7 mouse cellular contexts compared by ENCODE assay signal in the genomic region with DNA sequence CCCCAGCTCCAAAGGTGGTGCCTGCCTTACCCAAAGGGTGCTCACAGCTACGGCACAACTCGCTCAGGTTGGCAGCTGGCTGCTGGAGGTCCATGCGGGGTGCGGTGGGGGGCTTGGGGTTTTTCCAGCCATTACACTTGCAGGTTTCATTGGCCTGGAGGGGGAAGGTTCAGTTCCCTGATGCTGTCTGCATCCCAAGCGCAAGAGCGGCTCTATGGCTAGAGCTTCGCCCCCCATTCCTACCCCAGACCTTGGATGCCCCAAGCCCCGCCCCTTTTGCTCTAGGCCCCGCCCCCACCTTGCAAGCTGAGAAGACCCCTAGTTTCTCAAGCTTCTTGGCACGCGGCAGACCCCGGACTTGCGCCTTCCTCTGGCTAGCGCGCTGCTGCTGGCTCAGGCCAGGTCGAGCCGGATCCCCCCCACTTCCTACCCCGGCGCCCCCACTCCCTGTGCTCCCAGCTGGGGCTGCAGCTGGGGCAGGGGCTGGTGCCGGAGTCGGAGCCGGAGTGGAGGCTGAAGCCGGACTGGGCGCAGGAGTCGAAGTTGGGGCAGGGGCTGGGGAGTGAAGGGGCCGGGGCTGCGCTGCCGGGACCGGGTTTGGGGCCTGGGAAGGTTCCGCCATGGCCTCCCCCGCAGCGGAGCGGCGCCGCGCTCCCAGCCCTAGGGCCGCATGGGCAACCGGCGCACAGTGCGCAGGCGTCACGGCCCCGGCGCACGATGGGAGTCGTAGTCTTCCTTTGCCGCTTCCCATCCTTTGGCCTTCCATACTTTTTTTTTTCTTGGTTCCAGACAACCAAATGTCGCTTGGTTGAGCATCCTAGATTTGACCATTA. TPM values are rescaled to one million over a fixed set of nuclear protein-coding genes. Genes with fewer than 3 reads are reported as not detected.
DNase-seq lines count a peak whose midpoint lies in the region; ATAC-seq lines count a peak whose summit lies in the region.

Gene Kat2a (minus strand): TSS at position 683 of the 833 bp plus-strand sequence.

- no peaks in the 10 kb centered on the region for H3K9me3 ChIP-seq in intestine, embryonic 16.5 days (ENCODE audit: control insufficient read depth, low read length)
- H3K9me3 ChIP-seq in limb, embryonic 10.5 days (replicated peaks): no peaks in the 10 kb centered on the region
- no peaks in the 10 kb centered on the region for H3K9me3 ChIP-seq in midbrain, embryonic 12.5 days

- peak within 1 kb of the TSS; percentile 78 for H3K4me2 ChIP-seq in intestine, embryonic 16.5 days (ENCODE audit: low read depth, low read length)
- H3K4me2 ChIP-seq in midbrain, embryonic 12.5 days (replicated peaks): peak within 1 kb of the TSS; percentile 75

- H3K4me1 ChIP-seq in intestine, embryonic 16.5 days (ENCODE audit: control insufficient read depth, insufficient read depth, low read length): peaks cover 31% of the 10 kb centered on the region
- H3K4me1 ChIP-seq in limb, embryonic 10.5 days: peaks cover 51% of the 10 kb centered on the region
- H3K4me1 ChIP-seq in midbrain, embryonic 12.5 days: peaks cover 36% of the 10 kb centered on the region

- peak within 1 kb of the TSS; percentile 100 for H3K4me3 ChIP-seq in intestine, embryonic 16.5 days (ENCODE audit: low read length)
- peak within 1 kb of the TSS; percentile 97 for H3K4me3 ChIP-seq in limb, embryonic 10.5 days
- H3K4me3 ChIP-seq in midbrain, embryonic 12.5 days: peak within 1 kb of the TSS; percentile 97

- no peaks in the 10 kb centered on the region for H3K27me3 ChIP-seq in intestine, embryonic 16.5 days (replicated peaks; ENCODE audit: control insufficient read depth, insufficient read depth, low read length)
- H3K27me3 ChIP-seq in limb, embryonic 10.5 days (ENCODE audit: low read depth, poor library complexity, severe bottlenecking): no peaks in the 10 kb centered on the region
- H3K27me3 ChIP-seq in midbrain, embryonic 12.5 days: 0 out of 2 replicates have a peak, but pooled peaks cover 3% of the 10 kb centered on the region

- peak within 1 kb of the TSS; percentile 74 for H3K27ac ChIP-seq in intestine, embryonic 16.5 days (ENCODE audit: low read length)
- H3K27ac ChIP-seq in limb, embryonic 10.5 days: peak within 1 kb of the TSS; percentile 99
- peak within 1 kb of the TSS; percentile 81 for H3K27ac ChIP-seq in midbrain, embryonic 12.5 days (replicated peaks)

- peak; percentile 92 for DNase-seq in adrenal gland, postnatal 10 days
- peak; percentile 95 for DNase-seq in embryo, embryonic 11 days
- peak; percentile 70 to 84 for DNase-seq in gastrocnemius, postnatal 4 days (ENCODE audit: low spot score in 2 of 2)
- DNase-seq in limb, embryonic 10.5 days (ENCODE audit: low spot score): peak; percentile 87
- peak; percentile 49 to 61 for DNase-seq in spleen, postnatal 14 days (ENCODE audit: low spot score in 2 of 2)

- peak within 1 kb of the TSS; percentile 99 for H3K9ac ChIP-seq in intestine, embryonic 16.5 days (ENCODE audit: low read depth, low read length)
- H3K9ac ChIP-seq in midbrain, embryonic 12.5 days (replicated peaks): peak within 1 kb of the TSS; percentile 95

- H3K36me3 ChIP-seq in intestine, embryonic 16.5 days (ENCODE audit: control insufficient read depth, insufficient read depth, low read length): peaks cover 15% of the 10 kb centered on the region
- H3K36me3 ChIP-seq in limb, embryonic 10.5 days: peaks cover 67% of the 10 kb centered on the region
- H3K36me3 ChIP-seq in midbrain, embryonic 12.5 days: peaks cover 55% of the 10 kb centered on the region

- peak; percentile 84 for ATAC-seq in intestine, embryonic 16.5 days
- ATAC-seq in midbrain, embryonic 12.5 days (ENCODE audit: low FRiP score, low read depth): peak; percentile 87

- WGBS in intestine, embryonic 16.5 days: 1% methylated on average over 47 of the region's 48 CpGs
- WGBS in limb, embryonic 10.5 days: 2% methylated on average over 48 of the region's 48 CpGs
- WGBS in midbrain, embryonic 12.5 days: 2% methylated on average over 48 of the region's 48 CpGs

RNA-seq across cellular contexts. Expression of gene Kat2a, which starts in this region (rescaled TPM):
- total RNA-seq in adrenal gland, postnatal 10 days (2021): 10 to 100 TPM; 33.1 to 42.4 TPM
- total RNA-seq in gastrocnemius, postnatal 4 days (2021): 10 to 100 TPM; 20.6 to 21.6 TPM
- polyA plus RNA-seq in intestine, embryonic 16.5 days (2015; fragmentation: Nextera tagmentation; extraction: Ambion mirVana): 38.7 and 40.7 TPM in 2 replicates
- polyA plus RNA-seq in limb, embryonic 10.5 days (2016; fragmentation: Nextera tagmentation; extraction: Ambion mirVana): 77.2 and 87.7 TPM in 2 replicates
- 59.8 and 65.7 TPM in 2 replicates for polyA plus RNA-seq in midbrain, embryonic 12.5 days (2016; fragmentation: Nextera tagmentation; extraction: Ambion mirVana)

Comparison
In these comparisons a context has a peak if more than half of its experiments do, and no peak if none do; other contexts are left out.
1. Peak in every context shown above with its lines: DNase-seq, ATAC-seq, H3K4me3 ChIP-seq and H3K27ac ChIP-seq.